ENCODE assay signal across 8 mouse cellular contexts in the genomic region with DNA sequence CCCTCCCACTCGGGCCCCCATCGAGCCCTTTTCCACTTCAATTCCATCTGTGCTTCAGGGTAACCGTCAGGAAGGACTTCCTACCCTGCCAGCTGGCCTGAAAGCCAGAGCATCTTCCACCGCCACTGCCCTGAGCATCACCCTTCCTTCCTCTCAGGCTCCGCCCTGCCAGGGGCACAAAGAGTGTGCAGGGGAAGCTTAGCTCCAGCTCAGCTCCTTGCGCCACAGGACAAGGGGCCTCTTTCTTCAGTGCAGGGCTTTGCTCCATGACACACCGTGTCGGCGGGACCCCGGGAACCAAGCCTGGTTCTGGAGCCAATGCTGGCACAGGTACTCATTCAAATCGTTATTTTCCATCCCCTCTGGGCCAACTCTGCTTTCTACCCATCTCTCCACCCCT.
DNase-seq lines count a peak whose midpoint lies in the region; ATAC-seq lines count a peak whose summit lies in the region.

No protein-coding gene starts in this region.

- no peak overlapping the region for H3K27ac ChIP-seq in liver, embryonic 12.5 days
- 0 out of 2 replicates have a peak overlapping the region, but pooled peaks have one; percentile 34 for H3K27ac ChIP-seq in kidney, embryonic 15.5 days
- no peak overlapping the region for H3K27ac ChIP-seq in midbrain, embryonic 13.5 days

- peak; percentile 20 to 23 for DNase-seq in cerebellum, adult 18-20 months
- no peak for DNase-seq in cerebellum, postnatal 4 days (ENCODE audit: low spot score in 2 of 2)
- peak; percentile 29 for DNase-seq in liver
- no peak for DNase-seq in B cell, adult 2 months
- no peak for DNase-seq in ovary, postnatal 14 days (ENCODE audit: low spot score)

- no peak overlapping the region for H3K4me3 ChIP-seq in liver, embryonic 12.5 days
- no peak overlapping the region for H3K4me3 ChIP-seq in kidney, embryonic 15.5 days (replicated peaks)
- no peak overlapping the region for H3K4me3 ChIP-seq in midbrain, embryonic 13.5 days (replicated peaks)

- H3K9me3 ChIP-seq in liver, embryonic 12.5 days (replicated peaks), result no peaks in the 10 kb centered on the region
- no peaks in the 10 kb centered on the region for H3K9me3 ChIP-seq in kidney, embryonic 15.5 days (replicated peaks)
- no peaks in the 10 kb centered on the region for H3K9me3 ChIP-seq in midbrain, embryonic 13.5 days

- no peak for ATAC-seq in liver, embryonic 12.5 days
- ATAC-seq in kidney, embryonic 15.5 days (replicated peaks; ENCODE audit: low FRiP score), result peak; percentile 24; the same call in 1 of the 2 replicates
- ATAC-seq in midbrain, embryonic 13.5 days, result 0 out of 2 replicates have a peak, but pooled peaks have one; percentile 49

- H3K27me3 ChIP-seq in liver, embryonic 12.5 days (replicated peaks), result peaks cover 24% of the 10 kb centered on the region
- H3K27me3 ChIP-seq in kidney, embryonic 15.5 days, result peaks cover 30% of the 10 kb centered on the region
- H3K27me3 ChIP-seq in midbrain, embryonic 13.5 days, result peaks cover 79% of the 10 kb centered on the region

- no peak overlapping the region for H3K9ac ChIP-seq in liver, embryonic 12.5 days
- no peak overlapping the region for H3K9ac ChIP-seq in kidney, embryonic 15.5 days
- no peak overlapping the region for H3K9ac ChIP-seq in midbrain, embryonic 13.5 days (replicated peaks)

- no peaks in the 10 kb centered on the region for H3K36me3 ChIP-seq in liver, embryonic 12.5 days
- no peaks in the 10 kb centered on the region for H3K36me3 ChIP-seq in kidney, embryonic 15.5 days
- H3K36me3 ChIP-seq in midbrain, embryonic 13.5 days, result no peaks in the 10 kb centered on the region

- peaks cover 41% of the 10 kb centered on the region for H3K4me1 ChIP-seq in liver, embryonic 12.5 days
- peaks cover 38% of the 10 kb centered on the region for H3K4me1 ChIP-seq in kidney, embryonic 15.5 days
- peaks cover 37% of the 10 kb centered on the region for H3K4me1 ChIP-seq in midbrain, embryonic 13.5 days (replicated peaks)

- no peak overlapping the region for H3K4me2 ChIP-seq in liver, embryonic 12.5 days
- peak overlapping the region; percentile 17 for H3K4me2 ChIP-seq in kidney, embryonic 15.5 days
- peak overlapping the region; percentile 7; the same call in 1 of the 2 replicates for H3K4me2 ChIP-seq in midbrain, embryonic 13.5 days (replicated peaks)

- 49% methylated on average over 11 of the region's 11 CpGs for WGBS in liver, embryonic 12.5 days (ENCODE audit: insufficient replicate concordance)
- 49% methylated on average over 11 of the region's 11 CpGs for WGBS in kidney, embryonic 15.5 days
- 17% methylated on average over 11 of the region's 11 CpGs for WGBS in midbrain, embryonic 13.5 days

Comparison
In these comparisons a context has a peak if more than half of its experiments do, and no peak if none do; other contexts are left out.
1. DNase-seq: peak in cerebellum, adult 18-20 months (2 of 2) and liver (single experiment); none in cerebellum, postnatal 4 days (0 of 2), B cell, adult 2 months (0 of 2) and ovary, postnatal 14 days (single experiment).